ENCODE assay signal across 15 mouse cellular contexts in genomic region chr2:105663101-105663511, GRCm38 (mm10). TPM values are rescaled to one million over a fixed set of nuclear protein-coding genes. Genes with fewer than 3 reads are reported as not detected.
DNase-seq lines count a peak whose midpoint lies in the region; ATAC-seq and TF ChIP-seq lines count a peak whose summit lies in the region.
"Had no signal": no experiment of that assay in that cellular context is flagged by ENCODE, and none has a peak within 500 bp of the region (broad histone marks: within the 10 kb centered on the region; RNA-seq: fewer than 3 reads in every experiment).

No protein-coding gene starts in this region.

- no peaks in the 10 kb centered on the region for H3K36me3 ChIP-seq in heart, postnatal 0 days (replicated peaks; ENCODE audit: control insufficient read depth, insufficient read depth, low read length)
- H3K36me3 ChIP-seq in heart, adult 2 months (ENCODE audit: control insufficient read depth, insufficient read depth, low read length) = no peaks in the 10 kb centered on the region
- no peaks in the 10 kb centered on the region for H3K36me3 ChIP-seq in midbrain, embryonic 14.5 days (ENCODE audit: control insufficient read depth, insufficient read depth, low read length)
- no peaks in the 10 kb centered on the region for H3K36me3 ChIP-seq in midbrain, postnatal 0 days (ENCODE audit: insufficient read depth, low read length)
- H3K36me3 ChIP-seq in embryonic facial prominence, embryonic 11.5 days (replicated peaks; ENCODE audit: control insufficient read depth, insufficient read depth, low read depth, low read length) = no peaks in the 10 kb centered on the region
- no peaks in the 10 kb centered on the region for H3K36me3 ChIP-seq in liver, embryonic 11.5 days (ENCODE audit: control insufficient read depth, insufficient read depth, low read length)
- H3K36me3 ChIP-seq: kidney, embryonic 15.5 days; limb, embryonic 15.5 days had no signal

- no peak for ATAC-seq in heart, postnatal 0 days (ENCODE audit: insufficient read depth, low read depth)
- ATAC-seq in midbrain, embryonic 14.5 days (ENCODE audit: low FRiP score, low TSS enrichment) = no peak
- no peak for ATAC-seq in midbrain, postnatal 0 days (ENCODE audit: low FRiP score)
- ATAC-seq in embryonic facial prominence, embryonic 11.5 days (replicated peaks; ENCODE audit: insufficient number of reproducible peaks, low FRiP score, low TSS enrichment, low read depth) = no peak
- no peak for ATAC-seq in liver, embryonic 11.5 days (replicated peaks; ENCODE audit: low FRiP score)

- intact Hi-C loops in heart, adult 2 months (cut with DNase I) = no loop called here

- 3% methylated on average over 10 of the region's 10 CpGs for WGBS in heart, postnatal 0 days
- WGBS in heart, adult 2 months = 7% methylated on average over 10 of the region's 10 CpGs
- 4% methylated on average over 10 of the region's 10 CpGs for WGBS in midbrain, embryonic 14.5 days
- 7% methylated on average over 10 of the region's 10 CpGs for WGBS in midbrain, postnatal 0 days
- WGBS in embryonic facial prominence, embryonic 11.5 days = 4% methylated on average over 10 of the region's 10 CpGs
- 4% methylated on average over 10 of the region's 10 CpGs for WGBS in liver, embryonic 11.5 days

- H3K79me2 ChIP-seq in heart, adult 2 months (replicated peaks; ENCODE audit: control insufficient read depth, insufficient read depth, low read length) = no peaks in the 10 kb centered on the region

- no peak for TF ChIP-seq POLR2A in heart, adult 2 months (IDR thresholded peaks at IDR 0.05; ENCODE audit: insufficient read depth, low read depth, low read length)

- H3K4me1 ChIP-seq in heart, postnatal 0 days (ENCODE audit: control insufficient read depth, insufficient read depth) = no peaks in the 10 kb centered on the region
- no peaks in the 10 kb centered on the region for H3K4me1 ChIP-seq in heart, adult 2 months (ENCODE audit: control insufficient read depth, insufficient read depth, low read length)
- no peaks in the 10 kb centered on the region for H3K4me1 ChIP-seq in midbrain, embryonic 14.5 days (ENCODE audit: control insufficient read depth, insufficient read depth, low read length)
- H3K4me1 ChIP-seq in midbrain, postnatal 0 days (ENCODE audit: insufficient read depth, low read length) = no peaks in the 10 kb centered on the region
- peaks cover 2% of the 10 kb centered on the region; the same call in 1 of the 2 replicates for H3K4me1 ChIP-seq in embryonic facial prominence, embryonic 11.5 days (ENCODE audit: control insufficient read depth, insufficient read depth, low read length)
- H3K4me1 ChIP-seq in liver, embryonic 11.5 days (replicated peaks; ENCODE audit: control insufficient read depth, insufficient read depth, low read length) = no peaks in the 10 kb centered on the region

- H3K4me2 ChIP-seq in heart, postnatal 0 days (ENCODE audit: low read depth, low read length) = no peak overlapping the region
- no peak overlapping the region for H3K4me2 ChIP-seq in midbrain, embryonic 14.5 days (ENCODE audit: low read length)
- no peak overlapping the region for H3K4me2 ChIP-seq in midbrain, postnatal 0 days (ENCODE audit: low read depth, low read length, poor library complexity, severe bottlenecking)
- no peak overlapping the region for H3K4me2 ChIP-seq in embryonic facial prominence, embryonic 11.5 days (ENCODE audit: low read depth, low read length)
- H3K4me2 ChIP-seq in liver, embryonic 11.5 days = no peak overlapping the region
- H3K4me2 ChIP-seq: kidney, embryonic 15.5 days; limb, embryonic 15.5 days had no signal

- H3K27ac ChIP-seq in heart, postnatal 0 days (ENCODE audit: low read depth) = no peak overlapping the region
- no peak overlapping the region for H3K27ac ChIP-seq in heart, adult 2 months
- H3K27ac ChIP-seq in midbrain, embryonic 14.5 days (replicated peaks; ENCODE audit: low read depth, low read length) = no peak overlapping the region
- H3K27ac ChIP-seq in midbrain, postnatal 0 days (ENCODE audit: low read depth, low read length) = no peak overlapping the region
- H3K27ac ChIP-seq in embryonic facial prominence, embryonic 11.5 days (replicated peaks; ENCODE audit: low read depth, low read length) = no peak overlapping the region
- H3K27ac ChIP-seq in liver, embryonic 11.5 days (ENCODE audit: low read depth, low read length) = no peak overlapping the region
- H3K27ac ChIP-seq: kidney, embryonic 15.5 days; limb, embryonic 15.5 days; macrophage had no signal

- peak overlapping the region; percentile 23; the same call in 1 of the 2 replicates for H3K4me3 ChIP-seq in heart, postnatal 0 days (ENCODE audit: low read depth, low read length)
- no peak overlapping the region for H3K4me3 ChIP-seq in heart, adult 2 months
- H3K4me3 ChIP-seq in midbrain, embryonic 14.5 days (replicated peaks; ENCODE audit: low read depth, low read length) = no peak overlapping the region
- H3K4me3 ChIP-seq in midbrain, postnatal 0 days (ENCODE audit: low read depth, low read length) = no peak overlapping the region
- H3K4me3 ChIP-seq in embryonic facial prominence, embryonic 11.5 days (ENCODE audit: low read depth, low read length) = no peak overlapping the region
- H3K4me3 ChIP-seq in liver, embryonic 11.5 days (ENCODE audit: low read depth, low read length) = no peak overlapping the region
- H3K4me3 ChIP-seq: kidney, embryonic 15.5 days; limb, embryonic 15.5 days had no signal

- DNase-seq in heart, postnatal 0 days (ENCODE audit: low spot score) = no peak
- no peak for DNase-seq in heart, adult 2 months
- DNase-seq in midbrain, embryonic 14.5 days = peak; percentile 23
- no peak for DNase-seq in midbrain, postnatal 0 days (ENCODE audit: low spot score)
- DNase-seq in embryonic facial prominence, embryonic 11.5 days (ENCODE audit: low spot score) = peak; percentile 11
- DNase-seq in liver, embryonic 11.5 days (ENCODE audit: low spot score) = no peak
- no peak for DNase-seq in testis, postnatal 14 days (ENCODE audit: low spot score)
- DNase-seq: cerebellum, adult 9-11 months; heart, postnatal 4 days; lung, adult 2 months had no signal

- H3K9me3 ChIP-seq in heart, postnatal 0 days (replicated peaks; ENCODE audit: control insufficient read depth, low read length) = no peaks in the 10 kb centered on the region
- H3K9me3 ChIP-seq in midbrain, embryonic 14.5 days (ENCODE audit: control insufficient read depth, low read length) = no peaks in the 10 kb centered on the region
- H3K9me3 ChIP-seq in midbrain, postnatal 0 days (ENCODE audit: low read length) = no peaks in the 10 kb centered on the region
- no peaks in the 10 kb centered on the region for H3K9me3 ChIP-seq in embryonic facial prominence, embryonic 11.5 days (replicated peaks; ENCODE audit: control insufficient read depth, low read length)
- no peaks in the 10 kb centered on the region for H3K9me3 ChIP-seq in liver, embryonic 11.5 days (ENCODE audit: control insufficient read depth, low read length)
- H3K9me3 ChIP-seq: kidney, embryonic 15.5 days; limb, embryonic 15.5 days had no signal

- no peak overlapping the region for H3K9ac ChIP-seq in heart, postnatal 0 days (replicated peaks; ENCODE audit: low read depth, low read length)
- no peak overlapping the region for H3K9ac ChIP-seq in heart, adult 2 months (ENCODE audit: low read depth, low read length)
- H3K9ac ChIP-seq in midbrain, embryonic 14.5 days (replicated peaks; ENCODE audit: low read length) = no peak overlapping the region
- no peak overlapping the region for H3K9ac ChIP-seq in midbrain, postnatal 0 days (replicated peaks; ENCODE audit: low read length, poor library complexity, severe bottlenecking)
- no peak overlapping the region for H3K9ac ChIP-seq in embryonic facial prominence, embryonic 11.5 days (replicated peaks; ENCODE audit: low read length)
- no peak overlapping the region for H3K9ac ChIP-seq in liver, embryonic 11.5 days (ENCODE audit: low read depth, low read length)
- H3K9ac ChIP-seq: kidney, embryonic 15.5 days; limb, embryonic 15.5 days had no signal

- peaks cover 99% of the 10 kb centered on the region for H3K27me3 ChIP-seq in heart, postnatal 0 days (ENCODE audit: control insufficient read depth, insufficient read depth, low read length)
- peaks cover 41% of the 10 kb centered on the region for H3K27me3 ChIP-seq in heart, adult 2 months (ENCODE audit: control insufficient read depth, insufficient read depth, low read length)
- peaks cover 98% of the 10 kb centered on the region for H3K27me3 ChIP-seq in midbrain, embryonic 14.5 days (ENCODE audit: control insufficient read depth, insufficient read depth, low read length)
- H3K27me3 ChIP-seq in midbrain, postnatal 0 days (ENCODE audit: insufficient read depth, low read length) = peaks cover 85% of the 10 kb centered on the region
- H3K27me3 ChIP-seq in embryonic facial prominence, embryonic 11.5 days (ENCODE audit: control insufficient read depth, insufficient read depth, low read length) = peaks cover 86% of the 10 kb centered on the region
- peaks cover 100% of the 10 kb centered on the region for H3K27me3 ChIP-seq in liver, embryonic 11.5 days (replicated peaks; ENCODE audit: control insufficient read depth, insufficient read depth, low read length)

- no peak for TF ChIP-seq CTCF in heart, postnatal 0 days (IDR thresholded peaks at IDR 0.05; ENCODE audit: low read depth)
- no peak for TF ChIP-seq CTCF in heart, adult 2 months (IDR thresholded peaks at IDR 0.05)
- no peak for TF ChIP-seq CTCF in midbrain, postnatal 0 days (IDR thresholded peaks at IDR 0.05)

- TF ChIP-seq EP300 in heart, postnatal 0 days (IDR thresholded peaks at IDR 0.05; ENCODE audit: low read depth) = no peak
- no peak for TF ChIP-seq EP300 in heart, adult 2 months (IDR thresholded peaks at IDR 0.05; ENCODE audit: insufficient read depth, low read depth, low read length)

RNA-seq across cellular contexts. Expression of gene Pax6, which starts 5.6 kb away (rescaled TPM):
- not detected in 2 replicates for total RNA-seq in heart, postnatal 0 days (2014; rRNA removed; ENCODE audit: low replicate concordance)
- 0.05 and 0.15 TPM in 2 replicates for polyA plus RNA-seq in heart, postnatal 0 days (2015; fragmentation: Nextera tagmentation; extraction: Ambion mirVana)
- not detected for total RNA-seq in heart, adult 2 months (2021)
- not detected in 2 replicates for polyA plus RNA-seq in heart, adult 2 months (2012; rRNA removed)
- 20.7 and 22.9 TPM in 2 replicates for polyA plus RNA-seq in midbrain, embryonic 14.5 days (2014; fragmentation: Nextera tagmentation; extraction: Ambion mirVana)
- 15.4 and 27.1 TPM in 2 replicates for total RNA-seq in midbrain, postnatal 0 days (2014; rRNA removed)
- 6.9 and 11.3 TPM in 2 replicates for polyA plus RNA-seq in midbrain, postnatal 0 days (2015; fragmentation: Nextera tagmentation; extraction: Ambion mirVana)
- 13.9 and 26.6 TPM in 2 replicates for polyA plus RNA-seq in embryonic facial prominence, embryonic 11.5 days (2014; fragmentation: Nextera tagmentation; extraction: Ambion mirVana)
- polyA plus RNA-seq in liver, embryonic 11.5 days (2014; fragmentation: Nextera tagmentation; extraction: Ambion mirVana) = 0.26 TPM in 1 of 2 replicates, not detected in the other
- total RNA-seq: heart, adult 8-10 months had no signal
- polyA plus RNA-seq: lung, adult 2 months; macrophage; thymus, postnatal 0 days had no signal

Comparison
In these comparisons a context has a peak if more than half of its experiments do, and no peak if none do; other contexts are left out.
1. DNase-seq: peak in midbrain, embryonic 14.5 days (single experiment) and embryonic facial prominence, embryonic 11.5 days (single experiment); none in heart, postnatal 0 days (single experiment), heart, adult 2 months (0 of 2), midbrain, postnatal 0 days (single experiment), liver, embryonic 11.5 days (single experiment) and testis, postnatal 14 days (single experiment).